ENCODE assay signal across 8 mouse cellular contexts in genomic region chr10:56228568-56229209, GRCm38 (mm10). TPM values are rescaled to one million over a fixed set of nuclear protein-coding genes. Genes with fewer than 3 reads are reported as not detected.
DNase-seq lines count a peak whose midpoint lies in the region; ATAC-seq and TF ChIP-seq lines count a peak whose summit lies in the region.

Gene Tbc1d32 (minus strand): TSS chr10:56228689.

- intact Hi-C loops in heart, postnatal 14 days (cut with DNase I), result loop anchor here (10.0 kb wide), 1 partner anchor 124 kb away; the partner anchor contains the start of gene Msl3l2

- peak; percentile 98 for ATAC-seq in forebrain, embryonic 14.5 days
- ATAC-seq in neural tube, embryonic 15.5 days (ENCODE audit: low FRiP score), result peak; percentile 98

- H3K4me1 ChIP-seq in E14TG2a.4 (replicated peaks; ENCODE audit: low read depth, low read length), result peaks cover 15% of the 10 kb centered on the region
- peaks cover 4% of the 10 kb centered on the region; the same call in 1 of the 2 replicates for H3K4me1 ChIP-seq in forebrain, embryonic 14.5 days (ENCODE audit: control insufficient read depth, insufficient read depth, low read length)
- peaks cover 13% of the 10 kb centered on the region for H3K4me1 ChIP-seq in neural tube, embryonic 15.5 days

- no peaks in the 10 kb centered on the region for H3K9me3 ChIP-seq in E14TG2a.4 (ENCODE audit: low read length)
- H3K9me3 ChIP-seq in forebrain, embryonic 14.5 days (replicated peaks; ENCODE audit: control insufficient read depth, low read length), result no peaks in the 10 kb centered on the region
- H3K9me3 ChIP-seq in neural tube, embryonic 15.5 days (replicated peaks), result no peaks in the 10 kb centered on the region

- 4% methylated on average over 42 of the region's 42 CpGs for WGBS in forebrain, embryonic 14.5 days
- WGBS in neural tube, embryonic 15.5 days, result 3% methylated on average over 42 of the region's 42 CpGs

- peak within 1 kb of the TSS; percentile 79 for H3K4me3 ChIP-seq in E14TG2a.4 (replicated peaks; ENCODE audit: low read length)
- H3K4me3 ChIP-seq in forebrain, embryonic 14.5 days (ENCODE audit: low read depth, low read length), result peak within 1 kb of the TSS; percentile 48
- H3K4me3 ChIP-seq in neural tube, embryonic 15.5 days (replicated peaks), result peak within 1 kb of the TSS; percentile 58

- peak; percentile 91 for DNase-seq in cerebellum, adult 11 months
- DNase-seq in forebrain, embryonic 14.5 days (ENCODE audit: low spot score), result peak; percentile 96
- DNase-seq in heart, postnatal 14 days, result peak; percentile 93 to 94
- peak; percentile 92 for DNase-seq in layer of hippocampus, adult 11-12 months (ENCODE audit: low spot score)
- DNase-seq in lung, adult 18-20 months, result peak; percentile 89 to 92
- peak; percentile 90 for DNase-seq in testis, postnatal 14 days (ENCODE audit: low spot score)

- H3K27ac ChIP-seq in forebrain, embryonic 14.5 days (ENCODE audit: low read depth, low read length), result peak within 1 kb of the TSS; percentile 94
- H3K27ac ChIP-seq in neural tube, embryonic 15.5 days (replicated peaks), result peak within 1 kb of the TSS; percentile 89

- H3K4me2 ChIP-seq in forebrain, embryonic 14.5 days (ENCODE audit: low read length), result peak within 1 kb of the TSS; percentile 60
- peak within 1 kb of the TSS; percentile 64 for H3K4me2 ChIP-seq in neural tube, embryonic 15.5 days

- H3K9ac ChIP-seq in forebrain, embryonic 14.5 days (ENCODE audit: low read length), result peak within 1 kb of the TSS; percentile 69
- peak within 1 kb of the TSS; percentile 72 for H3K9ac ChIP-seq in neural tube, embryonic 15.5 days (replicated peaks)

- H3K36me3 ChIP-seq in E14TG2a.4 (ENCODE audit: insufficient read depth, low read length), result no peaks in the 10 kb centered on the region
- no peaks in the 10 kb centered on the region for H3K36me3 ChIP-seq in forebrain, embryonic 14.5 days (ENCODE audit: control insufficient read depth, insufficient read depth, low read length)
- no peaks in the 10 kb centered on the region for H3K36me3 ChIP-seq in neural tube, embryonic 15.5 days

- no peaks in the 10 kb centered on the region for H3K27me3 ChIP-seq in E14TG2a.4 (ENCODE audit: insufficient read depth, low read length)
- no peaks in the 10 kb centered on the region for H3K27me3 ChIP-seq in forebrain, embryonic 14.5 days (replicated peaks; ENCODE audit: control insufficient read depth, insufficient read depth, low read length)
- H3K27me3 ChIP-seq in neural tube, embryonic 15.5 days (replicated peaks), result no peaks in the 10 kb centered on the region

- TF ChIP-seq CTCF in E14TG2a.4 (conservative IDR thresholded peaks at IDR 0.05; ENCODE audit: low read length), result no peak

RNA-seq across cellular contexts. Expression of gene Tbc1d32, which starts in this region (rescaled TPM):
- 2.3 and 3.0 TPM in 2 replicates for polyA plus RNA-seq in forebrain, embryonic 14.5 days (2014; fragmentation: Nextera tagmentation; extraction: Ambion mirVana)
- 1 to 10 TPM; 3.8 to 4.0 TPM for total RNA-seq in heart, postnatal 14 days (2021)
- 2.0 and 2.9 TPM in 2 replicates for polyA plus RNA-seq in neural tube, embryonic 15.5 days (2015; fragmentation: Nextera tagmentation; extraction: Ambion mirVana)

Comparison
In these comparisons a context has a peak if more than half of its experiments do, and no peak if none do; other contexts are left out.
1. Peak in every context shown above with its lines: DNase-seq, ATAC-seq, H3K4me3 ChIP-seq and H3K27ac ChIP-seq.